Mouse (Mus musculus) thymus, postnatal 10 days (tissue): ENCODE results near the gene Golph3.
"Not testable (repeated sequence)": the region's sequence is repeated elsewhere in the genome, so short reads cannot be mapped to it uniquely, and the experiment has no call there.

Source experiments
- DNase-seq, 2 experiments: peaks; one replicate each; pipeline ENCODE4 v3.0.0; 2021; ENCODE audit warnings: low spot score in 2 of 2

Golph3 gene

DNA sequence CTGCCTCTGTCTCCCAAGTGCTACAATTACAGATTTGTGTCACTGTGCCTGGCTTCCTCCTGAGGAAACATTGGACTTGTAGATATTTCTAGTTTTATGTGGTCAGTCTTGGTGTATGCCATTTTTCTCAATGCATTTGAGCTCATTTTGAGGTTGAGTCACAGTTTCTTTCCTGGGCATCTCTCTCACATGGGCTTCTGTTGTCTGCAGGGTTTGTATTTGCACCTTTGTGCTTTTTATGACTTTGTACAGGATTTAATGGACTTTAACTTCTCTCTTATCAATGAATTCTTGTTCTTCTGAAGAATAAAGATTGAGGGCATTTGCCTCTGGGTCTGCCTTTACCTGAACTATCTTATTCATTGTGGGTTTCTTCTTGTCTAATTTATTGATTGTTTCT is 36.2 kb downstream of the Golph3 start:
- no peak for DNase-seq

- DNase-seq: no peak
Measured at GRCm38 (mm10) chr15:12358384-12358783, 37.1 kb downstream of the Golph3 start.

DNA sequence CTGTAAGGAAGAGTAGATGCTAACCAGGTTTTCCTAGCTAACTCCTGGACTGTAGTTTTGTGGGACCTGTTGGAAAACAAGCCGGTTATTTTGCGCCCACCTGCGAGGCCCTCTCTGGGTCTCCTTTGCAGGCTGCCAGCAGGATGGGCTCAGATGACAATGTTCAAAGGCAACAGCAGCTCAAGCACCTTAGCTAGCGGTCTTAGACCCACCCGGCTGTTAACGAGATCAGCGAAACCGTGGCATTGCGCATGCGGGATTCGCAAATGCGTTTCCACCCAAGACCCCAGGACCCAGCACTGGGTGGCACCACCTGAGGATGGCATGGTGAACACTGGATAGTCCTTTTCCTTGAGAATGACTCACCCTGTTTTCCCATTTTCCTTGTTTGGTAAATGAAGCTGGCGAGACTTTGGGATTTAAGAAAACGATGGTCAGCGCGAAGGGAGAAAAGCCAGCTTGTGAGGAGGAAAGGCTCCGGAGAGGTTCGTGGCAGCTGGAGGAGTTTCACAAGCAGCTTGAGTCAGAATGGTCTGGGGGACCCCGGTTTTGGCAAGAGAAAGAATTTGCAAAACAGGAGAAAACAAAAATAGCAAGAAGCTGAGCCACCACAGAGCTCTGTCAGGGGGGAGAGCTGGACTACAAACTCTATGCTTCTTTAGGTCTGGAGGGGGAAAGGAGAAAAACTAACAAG is 39.4 kb downstream of the Golph3 start:
- no peak for DNase-seq

DNA sequence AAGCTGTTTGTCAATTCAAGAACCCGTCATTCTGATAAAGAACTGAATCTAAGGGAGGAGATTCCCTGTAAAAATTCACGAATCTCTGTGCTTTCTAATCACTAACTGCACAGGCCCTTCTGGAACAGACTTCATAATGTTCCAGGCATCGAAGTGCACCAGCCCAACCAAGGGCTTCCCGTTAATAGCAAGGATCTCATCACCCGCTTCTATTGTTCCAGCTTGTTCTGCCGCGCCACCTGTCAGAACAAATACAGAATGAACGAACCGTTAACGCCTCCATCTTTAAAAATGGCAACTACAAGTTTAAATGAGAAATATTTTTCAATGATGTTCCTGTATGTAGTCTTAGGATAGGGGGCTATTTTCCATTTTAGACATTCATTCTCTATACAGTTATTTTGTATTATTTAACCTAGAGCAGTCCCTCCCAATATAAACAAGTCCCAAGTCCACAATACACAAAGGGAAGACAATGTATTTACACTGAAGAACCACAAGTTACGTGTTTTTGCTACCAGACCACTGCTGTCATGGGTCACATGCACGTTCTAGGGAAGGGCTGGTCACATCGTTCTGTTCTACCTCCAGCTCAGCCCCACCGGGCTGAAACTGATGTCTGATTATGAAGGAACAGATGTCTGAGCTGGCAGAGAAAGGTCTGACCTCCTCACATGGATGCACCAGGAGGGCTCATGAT is 40.9 kb downstream of the Golph3 start:
- DNase-seq: no peak

- no peak for DNase-seq
Measured at GRCm38 (mm10) chr15:12362701-12363040, 41.4 kb downstream of the Golph3 start.

DNA sequence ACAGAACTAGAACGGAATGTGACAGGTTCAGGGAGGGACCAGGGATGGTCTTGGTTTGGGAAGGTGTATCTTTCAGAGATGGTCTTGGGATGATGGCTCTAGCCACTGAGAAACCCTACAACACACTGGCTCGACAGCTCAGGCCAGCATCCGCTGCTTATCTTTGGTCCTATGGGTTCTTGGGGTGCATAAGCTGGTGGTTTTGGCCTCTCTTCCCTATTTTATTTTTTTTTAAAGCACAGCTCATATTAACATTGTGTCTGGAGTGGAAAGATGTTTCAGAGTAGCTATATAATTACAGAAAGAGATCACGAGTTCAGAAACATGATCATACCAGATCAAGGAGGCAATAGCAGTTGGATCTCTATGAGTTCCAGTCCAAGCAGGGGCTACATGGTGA is 42.8 kb downstream of the Golph3 start:
- DNase-seq: no peak

GRCm38 (mm10) chr15:12365416-12366071 is 44.3 kb downstream of the Golph3 start:
- DNase-seq: no peak

DNA sequence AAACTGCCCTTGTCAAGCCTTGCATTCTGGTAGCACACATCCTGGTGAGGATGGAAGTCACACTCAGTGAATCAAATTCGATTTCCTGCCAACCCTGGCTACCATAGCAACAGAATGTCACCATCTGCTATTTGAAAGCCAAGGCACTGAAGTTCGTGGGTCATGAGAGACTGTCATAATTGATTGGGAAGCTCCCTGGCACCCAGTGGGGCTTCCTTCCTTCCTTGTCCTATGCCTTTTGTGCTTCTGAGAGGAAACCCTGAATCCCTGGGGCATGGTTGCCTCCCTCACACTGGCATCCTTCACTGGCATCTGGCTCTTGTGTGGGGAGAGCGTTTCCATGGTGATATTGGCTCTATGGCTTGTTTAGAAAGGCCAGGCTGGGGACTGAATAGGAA is 44.8 kb downstream of the Golph3 start:
- no peak for DNase-seq

DNA sequence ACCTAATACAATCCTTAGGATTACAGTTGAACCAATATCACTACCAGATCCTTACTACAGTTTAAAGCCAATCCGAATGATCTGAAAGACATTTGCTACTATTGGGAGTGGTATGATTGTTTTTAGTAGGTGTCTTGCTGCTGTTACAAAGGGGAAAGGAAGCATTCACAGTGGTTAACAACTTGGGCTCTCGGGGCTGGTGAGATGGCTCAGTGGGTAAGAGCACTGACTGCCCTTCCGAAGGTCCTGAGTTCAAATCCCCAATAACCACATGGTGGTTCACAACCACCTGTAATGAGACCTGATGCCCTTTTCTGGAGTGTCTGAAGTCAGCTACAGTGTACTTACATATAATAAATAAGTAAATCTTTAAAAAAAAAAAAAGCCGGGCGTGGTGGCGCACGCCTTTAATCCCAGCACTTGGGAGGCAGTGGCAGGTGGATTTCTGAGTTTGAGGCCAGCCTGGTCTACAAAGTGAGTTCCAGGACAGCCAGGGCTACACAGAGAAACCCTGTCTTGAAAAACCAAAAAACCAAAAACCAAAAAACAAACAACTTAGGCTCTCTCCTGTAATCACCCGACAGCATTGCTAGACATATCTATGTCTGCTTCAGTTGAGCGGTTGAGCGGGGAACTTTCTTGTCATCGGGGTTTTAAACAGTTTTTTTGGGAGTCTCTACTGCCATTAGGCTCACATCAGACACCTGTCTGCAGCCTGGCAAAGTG is 45.5 kb downstream of the Golph3 start:
- DNase-seq: not testable (repeated sequence)

- DNase-seq: no peak
Measured at GRCm38 (mm10) chr15:12367306-12368080, 46.2 kb downstream of the Golph3 start.

DNA sequence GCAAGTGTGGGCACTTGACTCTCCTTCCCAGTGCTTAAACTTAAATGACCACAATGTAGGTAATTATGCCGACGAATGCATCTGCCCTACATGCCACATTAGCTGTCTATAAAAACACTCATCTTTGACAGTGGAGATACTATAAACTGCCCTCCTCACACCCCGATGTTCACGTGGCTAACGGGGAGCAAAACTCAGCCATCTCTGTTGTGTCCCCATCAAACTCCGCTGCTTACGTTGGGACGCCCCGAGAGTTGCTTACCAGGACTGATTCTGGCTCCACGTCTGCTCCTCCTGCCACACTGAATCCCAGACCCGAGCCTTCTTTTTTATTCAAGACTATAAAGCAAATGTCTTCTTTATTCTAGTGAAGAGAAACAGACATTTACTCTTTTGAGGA is 47.1 kb downstream of the Golph3 start:
- DNase-seq: no peak

GRCm38 (mm10) chr15:12368850-12369249 is 47.6 kb downstream of the Golph3 start:
- no peak for DNase-seq

- no peak for DNase-seq
Measured at GRCm38 (mm10) chr15:12370096-12370495, 48.8 kb downstream of the Golph3 start.

- DNase-seq: peak; percentile 48 to 71
Measured at GRCm38 (mm10) chr15:12371183-12371582, 49.9 kb downstream of the Golph3 start.

- no peak for DNase-seq
Measured at GRCm38 (mm10) chr15:12373496-12373895, 52.2 kb downstream of the Golph3 start.

- no peak for DNase-seq
Measured at GRCm38 (mm10) chr15:12373918-12374317, 52.7 kb downstream of the Golph3 start.

DNA sequence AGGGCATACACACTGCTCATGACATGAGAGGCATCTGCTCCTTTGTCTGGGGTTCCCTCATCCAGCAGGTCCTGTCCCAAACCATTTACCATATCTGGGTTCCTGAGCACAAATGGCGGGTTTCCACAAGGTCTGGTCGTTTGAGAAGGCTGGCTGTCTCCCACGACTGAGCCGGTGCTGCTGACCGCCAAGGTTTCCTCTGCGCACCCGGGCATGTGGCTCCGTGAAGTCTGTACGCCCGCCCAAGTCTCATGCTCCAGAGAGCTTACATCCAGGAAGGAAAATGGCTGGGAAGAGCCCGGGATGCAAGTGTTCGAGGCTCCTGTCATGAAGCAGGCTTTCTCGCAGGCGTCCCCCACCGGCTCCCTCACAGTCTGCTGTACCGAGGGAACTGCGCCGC is 53.7 kb downstream of the Golph3 start:
- peak; percentile 15 to 20 for DNase-seq

DNA sequence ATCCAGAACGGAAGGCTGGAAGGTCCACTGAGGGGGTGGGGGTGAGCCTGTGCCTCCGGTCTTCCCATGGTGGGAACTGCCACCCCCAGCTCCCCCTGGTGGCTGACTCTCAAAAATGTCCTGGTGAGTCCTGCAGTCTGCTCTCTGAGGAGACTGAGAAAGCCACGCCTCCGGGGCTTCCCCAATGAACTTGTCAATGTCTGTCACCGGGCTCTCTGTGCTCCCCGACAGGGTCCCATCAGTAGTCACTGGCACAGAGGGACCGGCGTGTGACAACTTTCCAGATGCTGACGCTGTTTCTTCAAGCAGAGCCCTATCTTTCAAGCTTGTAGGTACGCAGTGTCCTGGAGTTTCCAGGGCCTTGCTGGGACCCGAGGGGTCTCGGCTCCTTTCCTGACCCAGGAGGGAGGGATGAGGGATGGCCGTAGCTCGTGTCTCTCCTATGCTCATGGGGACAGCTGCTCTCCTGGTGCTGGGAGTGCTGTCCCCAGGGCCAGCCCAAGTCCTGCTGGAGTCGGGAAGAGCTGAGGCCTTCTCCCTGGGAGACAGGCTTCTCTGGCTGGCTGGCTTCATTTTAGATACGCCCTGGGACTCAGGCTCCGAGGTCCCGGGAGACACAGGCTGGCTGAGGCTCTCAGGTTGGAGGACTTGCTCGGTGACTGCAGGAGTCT is 54.5 kb downstream of the Golph3 start:
- peak; percentile 85 to 93 for DNase-seq

- peak in 1 of 2 experiments; percentile 13 for DNase-seq
Measured at GRCm38 (mm10) chr15:12376491-12377069, 55.3 kb downstream of the Golph3 start.

DNA sequence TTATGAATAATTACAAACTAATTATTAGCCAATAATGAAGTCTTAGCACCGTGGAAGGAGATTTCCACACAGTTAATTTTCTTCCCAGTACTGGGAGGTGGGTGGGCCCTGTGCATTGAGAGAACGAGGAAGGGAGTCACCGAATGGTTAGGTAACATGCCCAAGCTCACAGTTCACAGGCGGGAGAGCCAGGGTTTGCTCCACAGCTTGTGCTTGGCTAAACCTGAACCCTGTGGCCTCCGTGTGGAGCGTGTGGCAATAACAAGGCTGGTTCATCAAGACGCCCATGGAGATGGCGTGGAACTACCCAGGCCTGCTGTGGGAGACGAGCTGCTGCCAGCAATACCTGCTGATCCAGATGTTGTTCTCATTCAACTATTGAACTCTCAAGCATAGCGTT is 56.5 kb downstream of the Golph3 start:
- DNase-seq: no peak

- DNase-seq: no peak
Measured at GRCm38 (mm10) chr15:12380057-12380456, 58.8 kb downstream of the Golph3 start.
